8 mouse cellular contexts compared by ENCODE assay signal in the genomic region with DNA sequence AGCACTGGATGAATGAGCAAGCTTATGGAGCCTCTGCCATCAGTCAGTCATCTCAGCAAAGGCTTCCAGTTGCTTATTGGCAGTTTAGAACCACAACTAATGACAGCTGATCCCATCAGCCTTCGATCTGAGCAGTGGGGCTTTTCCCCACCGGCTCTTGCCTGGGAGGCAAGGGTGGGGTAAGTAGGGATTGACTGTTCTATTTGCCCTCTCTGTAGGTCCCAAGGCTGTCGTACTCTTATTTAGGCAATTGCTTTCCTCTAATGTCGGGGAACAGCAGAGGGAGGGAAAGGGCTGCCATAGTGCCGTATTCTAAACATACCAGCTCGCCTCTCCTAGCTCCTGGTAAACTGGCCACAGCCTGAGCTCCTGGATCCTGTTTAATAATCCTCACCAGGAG. TPM values are rescaled to one million over a fixed set of nuclear protein-coding genes. Genes with fewer than 3 reads are reported as not detected.
DNase-seq lines count a peak whose midpoint lies in the region; ATAC-seq and TF ChIP-seq lines count a peak whose summit lies in the region.

Oser1 (minus strand) TSS at position 101 of the 400 bp plus-strand sequence.

- no peak for ATAC-seq in hindbrain, embryonic 14.5 days (ENCODE audit: low FRiP score)
- ATAC-seq in liver, embryonic 16.5 days (ENCODE audit: low read depth): no peak

- H3K9me3 ChIP-seq in hindbrain, embryonic 14.5 days (ENCODE audit: control insufficient read depth, low read length): no peaks in the 10 kb centered on the region
- no peaks in the 10 kb centered on the region for H3K9me3 ChIP-seq in liver, embryonic 16.5 days (replicated peaks; ENCODE audit: control insufficient read depth, low read length)

- peak within 1 kb of the TSS; percentile 78 for H3K27ac ChIP-seq in gastrocnemius, adult 2 months
- no peak within 1 kb of the TSS for H3K27ac ChIP-seq in hindbrain, embryonic 14.5 days
- no peak within 1 kb of the TSS for H3K27ac ChIP-seq in liver, embryonic 16.5 days (ENCODE audit: low read length)

- H3K27me3 ChIP-seq in hindbrain, embryonic 14.5 days (ENCODE audit: control insufficient read depth, insufficient read depth, low read length): no peaks in the 10 kb centered on the region
- H3K27me3 ChIP-seq in liver, embryonic 16.5 days (ENCODE audit: control insufficient read depth, insufficient read depth, low read depth, low read length): no peaks in the 10 kb centered on the region

- no peak within 1 kb of the TSS for H3K4me2 ChIP-seq in hindbrain, embryonic 14.5 days (replicated peaks)
- no peak within 1 kb of the TSS for H3K4me2 ChIP-seq in liver, embryonic 16.5 days (ENCODE audit: low read depth, low read length)

- H3K4me1 ChIP-seq in hindbrain, embryonic 14.5 days (replicated peaks; ENCODE audit: control insufficient read depth, insufficient read depth, low read length): peaks cover 12% of the 10 kb centered on the region
- H3K4me1 ChIP-seq in liver, embryonic 16.5 days (ENCODE audit: control insufficient read depth, low read depth, low read length): peaks cover 5% of the 10 kb centered on the region

- WGBS in hindbrain, embryonic 14.5 days: 89% methylated on average over 6 of the region's 6 CpGs
- WGBS in liver, embryonic 16.5 days (ENCODE audit: insufficient replicate concordance): 62% methylated on average over 6 of the region's 6 CpGs

- intact Hi-C loops in gastrocnemius, adult 2 months (cut with DNase I): loop anchor here (5.0 kb wide), 1 partner anchor 33 kb away; no protein-coding TSS in a partner anchor

- H3K4me3 ChIP-seq in gastrocnemius, adult 2 months: no peak within 1 kb of the TSS
- H3K4me3 ChIP-seq in hindbrain, embryonic 14.5 days (replicated peaks; ENCODE audit: low read length): no peak within 1 kb of the TSS
- H3K4me3 ChIP-seq in liver, embryonic 16.5 days (ENCODE audit: low read depth, low read length): no peak within 1 kb of the TSS

- H3K9ac ChIP-seq in hindbrain, embryonic 14.5 days: no peak within 1 kb of the TSS
- no peak within 1 kb of the TSS for H3K9ac ChIP-seq in liver, embryonic 16.5 days (ENCODE audit: low read depth, low read length)

- no peak for DNase-seq in adrenal gland, adult 18-20 months (ENCODE audit: low spot score in 2 of 2)
- DNase-seq in adrenal gland, adult (ENCODE audit: inconsistent age in 2 of 2, low spot score in 1 of 2): no peak
- no peak for DNase-seq in adrenal gland, adult 8-10 months
- DNase-seq in gastrocnemius, adult 2 months: no peak
- no peak for DNase-seq in hindbrain, embryonic 14.5 days (ENCODE audit: low spot score)
- no peak for DNase-seq in right cerebral cortex, postnatal 25 days
- DNase-seq in frontal cortex, postnatal 25 days (ENCODE audit: low spot score in 2 of 2): no peak

- no peak for TF ChIP-seq CTCF in gastrocnemius, adult 2 months (IDR thresholded peaks at IDR 0.05)

- H3K36me3 ChIP-seq in hindbrain, embryonic 14.5 days (replicated peaks; ENCODE audit: control insufficient read depth, insufficient read depth): peaks cover 8% of the 10 kb centered on the region
- H3K36me3 ChIP-seq in liver, embryonic 16.5 days (ENCODE audit: control insufficient read depth, insufficient read depth): no peaks in the 10 kb centered on the region

RNA-seq across cellular contexts. Expression of gene Oser1, which starts in this region (rescaled TPM):
- 10 to 100 TPM; 37.1 to 43.6 TPM for total RNA-seq in adrenal gland, adult 18-20 months (2021)
- 10 to 100 TPM; 33.2 to 39.2 (median 38.5) TPM for total RNA-seq in adrenal gland, adult 8-10 months (2022)
- 10 to 100 TPM; 32.4 to 38.2 TPM for total RNA-seq in gastrocnemius, adult 2 months (2021)
- 74.8 and 78.9 TPM in 2 replicates for polyA plus RNA-seq in hindbrain, embryonic 14.5 days (2014; fragmentation: Nextera tagmentation; extraction: Ambion mirVana)
- polyA plus RNA-seq in liver, embryonic 16.5 days (2015; fragmentation: Nextera tagmentation; extraction: Ambion mirVana): 37.5 and 39.0 TPM in 2 replicates
